Mouse (Mus musculus) NIH3T3 (cell line): ENCODE data around the gene Mob3a.

ENCODE experiments used
- DNase-seq: peaks from one replicate; pipeline ENCODE4 v3.0.0-alpha.2; 2012; ENCODE audit warnings: low read depth

Gene Mob3a

DNA sequence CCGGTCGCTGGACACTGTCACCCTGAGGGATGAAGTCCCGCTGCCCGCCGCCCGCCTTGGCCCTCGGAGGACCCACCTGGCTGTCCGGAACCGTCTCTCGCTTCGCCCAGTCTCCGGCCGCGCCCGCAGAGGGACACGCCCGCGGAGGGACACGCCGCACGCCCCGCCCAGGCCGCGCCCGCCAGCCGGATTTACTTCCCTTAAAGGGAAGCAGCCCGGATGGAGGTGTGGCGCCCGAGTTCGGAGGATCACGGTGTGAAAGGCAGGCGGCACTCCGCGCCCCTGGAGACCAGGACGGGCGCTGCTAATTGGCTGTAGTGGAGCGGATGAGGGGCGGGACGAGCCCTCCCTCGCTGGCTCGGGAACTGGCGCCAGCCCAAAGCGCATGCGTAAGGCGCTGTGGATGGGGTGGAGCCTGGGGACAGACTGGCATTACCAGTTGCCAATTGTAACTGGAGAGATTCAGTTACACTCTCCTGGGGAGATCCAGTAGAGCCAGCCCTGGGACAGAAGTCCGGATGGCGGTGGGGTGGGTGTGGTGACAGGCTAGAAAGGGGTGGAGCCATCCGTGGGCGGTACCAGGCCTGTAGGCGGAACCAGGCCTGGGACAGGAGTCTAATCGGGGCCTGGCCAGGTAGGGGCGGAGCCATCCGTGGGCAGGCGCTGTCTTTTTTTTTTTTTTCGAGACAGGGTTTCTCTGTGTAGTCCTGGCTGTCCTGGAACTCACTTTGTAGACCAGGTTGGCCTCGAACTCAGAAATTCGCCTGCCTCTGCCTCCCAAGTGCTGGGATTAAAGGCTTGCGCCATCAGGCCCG is at the start of gene Mob3a, which contains the start of gene Izumo4:
TSS of gene Mob3a (minus strand) at position 257 of the 815 bp plus-strand sequence.
TSS of gene Izumo4 (plus strand) at position 464 of the 815 bp plus-strand sequence.
- peak; percentile 100 for DNase-seq

GRCm38 (mm10) chr10:80751188-80751832 is 49.5 kb upstream of the Mob3a start:
- peak; percentile 98 for DNase-seq

DNA sequence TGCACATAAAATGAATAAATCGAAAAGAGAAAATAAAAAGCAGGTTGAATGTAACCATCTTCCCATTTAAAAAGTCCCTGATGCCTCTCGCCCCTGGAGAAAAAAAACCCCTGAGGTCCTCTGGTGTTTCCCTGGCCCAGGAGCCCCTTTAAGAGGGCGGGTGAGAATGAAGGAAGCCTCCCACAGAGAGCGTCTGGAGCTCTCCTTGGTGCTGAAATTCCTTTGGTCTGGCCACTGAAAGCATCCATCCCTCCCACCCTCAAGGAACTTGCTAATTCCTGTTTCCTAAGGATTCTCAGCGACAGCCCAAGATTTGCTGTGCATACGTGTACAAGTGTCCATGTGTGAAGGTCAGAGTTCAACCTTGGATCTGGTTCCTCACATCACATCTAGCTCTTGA is 46.8 kb upstream of the Mob3a start:
- peak; percentile 94 for DNase-seq

GRCm38 (mm10) chr10:80747410-80747809 is 45.6 kb upstream of the Mob3a start:
- DNase-seq: peak; percentile 91

DNA sequence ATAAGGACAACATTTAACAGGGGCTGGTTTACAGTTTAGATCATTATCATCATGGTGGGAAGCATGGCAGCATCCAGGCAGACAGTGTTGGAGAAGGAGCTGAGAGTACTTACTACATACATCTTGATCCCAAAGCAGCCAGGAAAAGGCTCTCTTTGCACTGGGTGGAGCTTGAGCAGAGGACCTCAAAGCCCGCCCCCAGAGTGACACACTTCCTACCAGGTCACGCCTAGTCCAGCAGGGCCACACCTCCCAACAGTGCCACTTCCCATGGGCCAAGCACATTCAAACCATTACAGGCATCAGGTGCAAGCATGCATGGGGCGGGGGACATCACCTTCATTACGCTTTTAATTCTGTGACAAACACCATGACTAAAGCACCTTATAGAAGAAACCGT is 42.5 kb upstream of the Mob3a start:
- DNase-seq: peak; percentile 68

GRCm38 (mm10) chr10:80742180-80742978 is 40.6 kb upstream of the Mob3a start, which contains the start of gene Ap3d1:
Ap3d1 (minus strand) TSS chr10:80742264.
- peak; percentile 100 for DNase-seq

GRCm38 (mm10) chr10:80741634-80742179 is 39.9 kb upstream of the Mob3a start:
- DNase-seq: no peak

GRCm38 (mm10) chr10:80741146-80741545 is 39.4 kb upstream of the Mob3a start:
- peak; percentile 53 for DNase-seq

- no peak for DNase-seq
Observed at GRCm38 (mm10) chr10:80738657-80739056, 36.9 kb upstream of the Mob3a start.

DNA sequence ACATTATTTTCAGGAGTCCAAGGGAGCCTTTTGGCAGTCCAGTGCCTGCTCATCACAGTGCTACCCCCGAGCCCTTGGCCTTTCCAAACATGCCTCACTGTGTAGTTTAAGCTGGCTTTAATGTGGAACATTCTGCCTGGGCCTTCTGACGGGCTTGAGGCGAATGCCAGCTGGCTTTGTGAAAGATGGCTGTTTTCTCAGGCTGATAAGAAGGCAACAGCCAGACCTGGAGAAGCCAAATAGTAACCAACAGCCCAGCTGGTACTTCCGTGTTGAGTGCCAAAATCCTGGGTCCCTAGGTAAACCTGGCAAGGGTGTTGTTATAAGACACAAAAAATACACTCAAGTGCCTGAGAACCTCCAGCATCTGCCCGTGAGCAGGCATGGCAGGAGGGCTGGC is 35.0 kb upstream of the Mob3a start:
- DNase-seq: no peak

- DNase-seq: no peak
Observed at GRCm38 (mm10) chr10:80732611-80733101, 30.9 kb upstream of the Mob3a start.

- DNase-seq: no peak
Observed at GRCm38 (mm10) chr10:80727369-80728127, 25.8 kb upstream of the Mob3a start.

DNA sequence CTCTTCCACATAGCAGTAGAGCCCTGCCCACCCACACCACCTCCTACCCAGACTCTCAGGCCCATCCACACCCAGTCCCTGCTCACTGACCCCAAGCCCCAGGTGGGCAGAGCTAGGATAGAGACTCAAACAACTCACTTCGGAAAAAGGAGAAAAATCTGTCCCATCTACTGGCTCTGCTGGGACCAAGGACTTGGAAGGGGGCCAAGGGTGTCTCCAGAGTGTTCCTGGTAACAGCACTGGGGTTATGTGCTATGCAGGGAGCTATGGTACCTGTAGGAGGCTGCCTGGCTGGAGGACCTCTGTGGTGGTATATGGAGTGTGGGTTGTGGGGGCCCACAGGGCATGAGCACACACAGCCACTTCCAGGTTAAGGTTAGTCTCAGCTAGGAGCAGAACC is 15.5 kb upstream of the Mob3a start:
- DNase-seq: no peak

GRCm38 (mm10) chr10:80710834-80711233 is 9.1 kb upstream of the Mob3a start:
- no peak for DNase-seq

- no peak for DNase-seq
Observed at GRCm38 (mm10) chr10:80705479-80705878, 3.7 kb upstream of the Mob3a start.

- no peak for DNase-seq
Observed at GRCm38 (mm10) chr10:80705033-80705432, 3.3 kb upstream of the Mob3a start.

- DNase-seq: no peak
Observed at GRCm38 (mm10) chr10:80704418-80704817, 2.6 kb upstream of the Mob3a start.

DNA sequence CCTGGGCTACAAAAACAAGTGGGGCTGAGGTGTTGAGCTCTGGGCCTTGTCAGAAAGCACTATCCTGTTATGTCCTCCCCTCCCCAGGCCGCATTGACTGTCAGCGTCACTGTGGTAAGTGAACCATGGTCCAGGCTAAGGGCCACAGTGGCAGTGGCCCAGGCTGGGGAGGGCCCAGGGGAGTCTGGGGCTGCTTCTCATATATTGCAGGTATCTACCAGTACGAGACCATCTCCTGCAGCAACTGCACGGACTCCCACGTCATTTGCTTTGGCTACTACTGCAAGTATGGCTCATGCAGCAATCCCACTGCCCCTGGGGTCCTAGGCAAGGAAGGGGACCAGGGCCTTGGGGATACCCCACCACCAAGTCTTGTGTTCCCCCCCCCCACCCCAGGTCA is 1.9 kb upstream of the Mob3a start:
- no peak for DNase-seq

- peak; percentile 94 for DNase-seq
Observed at GRCm38 (mm10) chr10:80702536-80703390, 986 bp upstream of the Mob3a start.

- DNase-seq: no peak
Observed at GRCm38 (mm10) chr10:80700732-80701131, 1.0 kb downstream of the Mob3a start.
